12 mouse cellular contexts compared by ENCODE assay signal in the genomic region with DNA sequence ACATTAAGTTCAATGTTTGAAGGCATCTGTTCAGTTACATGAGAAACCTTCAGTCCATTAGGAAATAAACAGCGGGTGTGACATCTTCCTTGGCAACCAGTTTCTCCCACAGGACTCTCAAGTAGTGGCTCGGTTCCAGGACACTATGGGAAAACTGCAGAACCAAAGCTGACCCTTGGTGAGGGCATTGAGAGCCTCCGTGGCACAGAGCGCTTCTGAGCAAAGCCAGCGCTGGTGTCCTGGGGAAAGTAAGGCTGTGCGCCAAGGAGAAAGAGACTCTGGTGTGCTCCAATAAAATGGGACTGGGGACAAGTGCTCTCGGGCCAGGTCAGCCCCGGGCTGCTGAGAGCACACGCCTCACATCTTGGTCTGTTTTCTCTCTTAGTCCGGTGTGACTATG.
DNase-seq lines count a peak whose midpoint lies in the region; ATAC-seq and TF ChIP-seq lines count a peak whose summit lies in the region.
"Had no signal": no experiment of that assay in that cellular context is flagged by ENCODE, and none has a peak within 500 bp of the region (broad histone marks: within the 10 kb centered on the region; RNA-seq: fewer than 3 reads in every experiment).

No protein-coding gene starts in this region.

- H3K36me3 ChIP-seq in intestine, postnatal 0 days (ENCODE audit: control insufficient read depth, insufficient read depth) = no peaks in the 10 kb centered on the region

- no peaks in the 10 kb centered on the region for H3K4me1 ChIP-seq in intestine, postnatal 0 days (replicated peaks; ENCODE audit: control insufficient read depth, insufficient read depth, low read length)
- H3K4me1 ChIP-seq: megakaryocyte, embryonic 14.5 days had no signal

- no peaks in the 10 kb centered on the region for H3K27me3 ChIP-seq in intestine, postnatal 0 days (replicated peaks; ENCODE audit: control insufficient read depth, insufficient read depth, low read length)
- H3K27me3 ChIP-seq: megakaryocyte, embryonic 14.5 days had no signal

- no peak for TF ChIP-seq CTCF in intestine, postnatal 0 days (IDR thresholded peaks at IDR 0.05; ENCODE audit: low read depth)

- no peaks in the 10 kb centered on the region for H3K9me3 ChIP-seq in intestine, postnatal 0 days (ENCODE audit: control insufficient read depth)

- H3K9ac ChIP-seq in intestine, postnatal 0 days (ENCODE audit: low read depth, low read length) = no peak overlapping the region
- H3K9ac ChIP-seq: liver, embryonic 14.5 days had no signal

- no peak overlapping the region for H3K4me3 ChIP-seq in intestine, postnatal 0 days (ENCODE audit: low read depth, low read length)
- H3K4me3 ChIP-seq: megakaryocyte, embryonic 14.5 days had no signal

- no peak for ATAC-seq in intestine, postnatal 0 days

- WGBS in intestine, postnatal 0 days = 73% methylated on average over 10 of the region's 10 CpGs

- peak; percentile 24 to 30 for DNase-seq in cerebellum, postnatal 25 days
- no peak for DNase-seq in cerebellum, adult 18-20 months
- peak; percentile 72 for DNase-seq in left cerebral cortex, postnatal 4 days
- DNase-seq in left cerebral cortex, postnatal 36 days (ENCODE audit: low spot score in 2 of 2) = no peak
- peak; percentile 72 for DNase-seq in adrenal gland, postnatal 10 days
- peak; percentile 28 for DNase-seq in heart, adult 8-10 months (ENCODE audit: low spot score)
- no peak for DNase-seq in left cerebral cortex, adult 9 months (ENCODE audit: low spot score in 2 of 2)
- DNase-seq: B cell, adult 2 months had no signal

- no peak overlapping the region for H3K27ac ChIP-seq in intestine, postnatal 0 days (ENCODE audit: low read depth, low read length)
- H3K27ac ChIP-seq: kidney, postnatal 0 days; liver, embryonic 14.5 days had no signal

- H3K4me2 ChIP-seq in intestine, postnatal 0 days (replicated peaks; ENCODE audit: low read depth) = no peak overlapping the region

- intact Hi-C loops in left cerebral cortex, postnatal 4 days (cut with DNase I) = no loop called here
- intact Hi-C loops in left cerebral cortex, postnatal 36 days (cut with DNase I) = no loop called here

Comparison
In these comparisons a context has a peak if more than half of its experiments do, and no peak if none do; other contexts are left out.
1. DNase-seq: peak in cerebellum, postnatal 25 days (2 of 2), left cerebral cortex, postnatal 4 days (single experiment), adrenal gland, postnatal 10 days (single experiment) and heart, adult 8-10 months (single experiment); none in cerebellum, adult 18-20 months (0 of 2), left cerebral cortex, postnatal 36 days (0 of 2) and left cerebral cortex, adult 9 months (0 of 2).